Mouse (Mus musculus): ENCODE results near the gene Fam151a. TPM values are rescaled to one million over a fixed set of nuclear protein-coding genes. Genes with fewer than 3 reads are reported as not detected.
A peak's percentile ranks its signal among the peaks of the same experiment; 100 is the strongest.
"Not testable (repeated sequence)": the region's sequence is repeated elsewhere in the genome, so short reads cannot be mapped to it uniquely, and the experiment has no call there.

The Fam151a gene
- total and polyA plus RNA-seq, 3 experiments = 0.11 to 0.34 (median 0.24) TPM

GRCm38 (mm10) chr4:106772558-106772957, 38.9 kb downstream of the Fam151a start:
- DNase-seq (ENCODE audit: extremely low read depth) = no peak
- Histone ChIP-seq H3K4me2 (ENCODE audit: insufficient read depth, low read depth, poor library complexity, severe bottlenecking) (no peak overlapping the region), H3K27ac (ENCODE audit: insufficient read depth, low read depth) (no peak overlapping the region), H3K9me3 (replicated peaks; ENCODE audit: low read length) (no peaks in the 10 kb centered on the region), H3K79me2 (replicated peaks; ENCODE audit: control insufficient read depth, extremely low read depth, insufficient read depth, poor library complexity, severe bottlenecking) (no peaks in the 10 kb centered on the region), H3K4me3 (replicated peaks in 1 of 3; ENCODE audit: low read depth in 2 of 3, low read length in 2 of 3, poor library complexity in 1 of 3) (no peak overlapping the region), H3K36me3 (replicated peaks in 1 of 2; ENCODE audit: control insufficient read depth in 1 of 2, insufficient read depth in 1 of 2, low read length in 1 of 2) (peaks cover 3 to 21% of the 10 kb centered on the region in 2 experiments), H3K27me3 (replicated peaks) (no peaks in the 10 kb centered on the region), H3K4me1 (ENCODE audit: control insufficient read depth in 1 of 2, insufficient read depth in 2 of 2) (peaks cover 0 to 4% of the 10 kb centered on the region in 2 experiments; a peak in 2 of 4 replicates), H3K9ac (ENCODE audit: insufficient read depth, low read depth) (no peak overlapping the region)
- dilution Hi-C loops (cut with MboI; ENCODE audit: extremely low pct_ligation_motif_present, extremely low pct_unique_long_range_greater_than_20kb, low sequenced_read_pairs) (no loop called here), in situ Hi-C loops (cut with MboI; ENCODE audit: low pct_ligation_motif_present, low pct_unique_long_range_greater_than_20kb, low sequenced_read_pairs) (no loop called here)
- TF ChIP-seq HCFC1 (IDR thresholded peaks at IDR 0.05; ENCODE audit: low read depth, low read length) = no peak
- TF ChIP-seq ZKSCAN1 (IDR thresholded peaks at IDR 0.05; ENCODE audit: borderline replicate concordance, low read depth, low read length) = no peak

GRCm38 (mm10) chr4:106775767-106776166, 42.1 kb downstream of the Fam151a start:
- H3K9me3 ChIP-seq (replicated peaks; ENCODE audit: low read length); H3K9ac ChIP-seq (ENCODE audit: insufficient read depth, low read depth); H3K27me3 ChIP-seq (replicated peaks); DNase-seq (ENCODE audit: extremely low read depth); H3K4me3 ChIP-seq (replicated peaks in 1 of 3; ENCODE audit: low read depth in 2 of 3, low read length in 2 of 3, poor library complexity in 1 of 3); H3K27ac ChIP-seq (ENCODE audit: insufficient read depth, low read depth); H3K79me2 ChIP-seq (replicated peaks; ENCODE audit: control insufficient read depth, extremely low read depth, insufficient read depth, poor library complexity, severe bottlenecking); H3K4me2 ChIP-seq (ENCODE audit: insufficient read depth, low read depth, poor library complexity, severe bottlenecking); dilution Hi-C loops (cut with MboI; ENCODE audit: extremely low pct_ligation_motif_present, extremely low pct_unique_long_range_greater_than_20kb, low sequenced_read_pairs); in situ Hi-C loops (cut with MboI; ENCODE audit: low pct_ligation_motif_present, low pct_unique_long_range_greater_than_20kb, low sequenced_read_pairs): not testable (repeated sequence)
- peak in 1 of 2 experiments; percentile 50; a peak in 2 of 4 replicates for TF ChIP-seq CTCF (conservative IDR thresholded peaks at IDR 0.05 in 1 of 2, IDR thresholded peaks at IDR 0.05 in 1 of 2; ENCODE audit: low read depth in 2 of 2, low read length in 2 of 2)
- TF ChIP-seq MYC (IDR thresholded peaks at IDR 0.05; ENCODE audit: low read depth, low read length) = 0 out of 2 replicates have a peak, but pooled peaks have one; percentile 27
- TF ChIP-seq SMC3 (IDR thresholded peaks at IDR 0.05; ENCODE audit: low read depth, low read length) = peak; percentile 23
- H3K4me1 ChIP-seq (ENCODE audit: control insufficient read depth in 1 of 2, insufficient read depth in 2 of 2) = peaks cover 5 to 18% of the 10 kb centered on the region in 2 experiments; a peak in 3 of 4 replicates
- peaks cover 0 to 11% of the 10 kb centered on the region in 2 experiments for H3K36me3 ChIP-seq (replicated peaks in 1 of 2; ENCODE audit: control insufficient read depth in 1 of 2, insufficient read depth in 1 of 2, low read length in 1 of 2)

GRCm38 (mm10) chr4:106776998-106777397, 43.3 kb downstream of the Fam151a start:
- in situ Hi-C loops (cut with MboI; ENCODE audit: low pct_ligation_motif_present, low pct_unique_long_range_greater_than_20kb, low sequenced_read_pairs) = no loop called here
- Histone ChIP-seq H3K79me2 (replicated peaks; ENCODE audit: control insufficient read depth, extremely low read depth, insufficient read depth, poor library complexity, severe bottlenecking) (no peaks in the 10 kb centered on the region), H3K4me1 (ENCODE audit: control insufficient read depth in 1 of 2, insufficient read depth in 2 of 2) (peaks cover 5 to 18% of the 10 kb centered on the region in 2 experiments; a peak in 3 of 4 replicates), H3K9ac (ENCODE audit: insufficient read depth, low read depth) (no peak overlapping the region), H3K4me2 (ENCODE audit: insufficient read depth, low read depth, poor library complexity, severe bottlenecking) (no peak overlapping the region), H3K4me3 (replicated peaks in 1 of 3; ENCODE audit: low read depth in 2 of 3, low read length in 2 of 3, poor library complexity in 1 of 3) (no peak overlapping the region), H3K36me3 (replicated peaks in 1 of 2; ENCODE audit: control insufficient read depth in 1 of 2, insufficient read depth in 1 of 2, low read length in 1 of 2) (peaks cover 0 to 8% of the 10 kb centered on the region in 2 experiments), H3K27ac (ENCODE audit: insufficient read depth, low read depth) (no peak overlapping the region), H3K27me3 (replicated peaks) (no peaks in the 10 kb centered on the region), H3K9me3 (replicated peaks; ENCODE audit: low read length) (peaks cover 3% of the 10 kb centered on the region)
- DNase-seq (ENCODE audit: extremely low read depth) = no peak
- dilution Hi-C loops (cut with MboI; ENCODE audit: extremely low pct_ligation_motif_present, extremely low pct_unique_long_range_greater_than_20kb, low sequenced_read_pairs) = no loop called here
- no peak for TF ChIP-seq MYC (IDR thresholded peaks at IDR 0.05; ENCODE audit: low read depth, low read length)
